Comparison of ENCODE assay signal across 10 mouse cellular contexts in the genomic region with DNA sequence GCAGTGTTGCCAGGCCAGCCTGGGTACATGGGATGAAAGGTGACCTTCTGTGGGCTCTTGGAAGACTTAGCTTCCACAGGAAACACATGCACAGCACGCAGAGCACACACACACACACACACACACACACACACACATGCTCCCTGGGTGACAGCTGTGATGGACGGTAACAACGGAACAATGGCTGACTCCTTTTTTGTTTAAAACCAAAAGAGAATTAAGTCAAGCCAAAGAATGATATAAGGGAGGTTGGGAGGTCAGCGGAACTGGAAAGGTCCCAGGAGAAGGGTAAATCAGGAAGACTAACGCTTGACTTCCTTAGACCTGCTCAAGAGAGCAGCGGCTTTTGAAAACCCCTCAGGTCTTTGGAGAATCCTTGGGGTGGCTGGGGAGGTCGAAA.
DNase-seq lines count a peak whose midpoint lies in the region; ATAC-seq lines count a peak whose summit lies in the region.
"Had no signal": no experiment of that assay in that cellular context is flagged by ENCODE, and none has a peak within 500 bp of the region (broad histone marks: within the 10 kb centered on the region; RNA-seq: fewer than 3 reads in every experiment).

No protein-coding gene starts in this region.

- peak; percentile 15 to 19 for DNase-seq in cerebellum, postnatal 10 days
- DNase-seq in cerebellum, adult 8-10 months: no peak
- DNase-seq in embryo, embryonic 10.5 days (ENCODE audit: low spot score): peak; percentile 66
- DNase-seq in kidney, adult 11 months: peak; percentile 25
- peak; percentile 30 to 52 for DNase-seq in kidney, postnatal 4 days
- no peak for DNase-seq in frontal cortex, postnatal 25 days (ENCODE audit: low spot score in 2 of 2)
- DNase-seq in T-cell, adult 2 months (ENCODE audit: low spot score): no peak
- DNase-seq: B cell, adult 2 months; cerebellum, adult 11 months had no signal

- no peak for ATAC-seq in erythroblast, adult 5-6 weeks (replicated peaks; ENCODE audit: low FRiP score, poor library complexity, severe bottlenecking)

Comparison
In these comparisons a context has a peak if more than half of its experiments do, and no peak if none do; other contexts are left out.
1. DNase-seq: peak in cerebellum, postnatal 10 days (2 of 2), embryo, embryonic 10.5 days (single experiment), kidney, adult 11 months (single experiment) and kidney, postnatal 4 days (2 of 2); none in cerebellum, adult 8-10 months (single experiment), frontal cortex, postnatal 25 days (0 of 2) and T-cell, adult 2 months (single experiment).